Mouse (Mus musculus): ENCODE measurements around the gene Fam102a. TPM values are rescaled to one million over a fixed set of nuclear protein-coding genes. Genes with fewer than 3 reads are reported as not detected.

Gene Fam102a
- polyA plus RNA-seq, 1 experiment, result 17.6 TPM

- TF ChIP-seq CTCF (IDR thresholded peaks at IDR 0.05; ENCODE audit: control insufficient read depth, insufficient read depth, insufficient replicate concordance, low read depth, low read length) (no peak), POLR2A (IDR thresholded peaks at IDR 0.05; ENCODE audit: control insufficient read depth, low read depth, low read length) (no peak)
- H3K27me3 ChIP-seq (ENCODE audit: control insufficient read depth, insufficient read depth, low read length), result no peaks in the 10 kb centered on the region
- H3K36me3 ChIP-seq (ENCODE audit: control insufficient read depth, insufficient read depth, low read length), result no peaks in the 10 kb centered on the region
- H3K4me1 ChIP-seq (ENCODE audit: control insufficient read depth, insufficient read depth, low read length), result peaks cover 7% of the 10 kb centered on the region
- no peak overlapping the region for H3K4me3 ChIP-seq (ENCODE audit: control insufficient read depth, low read depth, low read length)
- no peak overlapping the region for H3K27ac ChIP-seq (ENCODE audit: control insufficient read depth, insufficient read depth, low read depth, low read length)
Measured at GRCm38 (mm10) chr2:32512592-32512991, 22.5 kb upstream of the Fam102a start.

DNA sequence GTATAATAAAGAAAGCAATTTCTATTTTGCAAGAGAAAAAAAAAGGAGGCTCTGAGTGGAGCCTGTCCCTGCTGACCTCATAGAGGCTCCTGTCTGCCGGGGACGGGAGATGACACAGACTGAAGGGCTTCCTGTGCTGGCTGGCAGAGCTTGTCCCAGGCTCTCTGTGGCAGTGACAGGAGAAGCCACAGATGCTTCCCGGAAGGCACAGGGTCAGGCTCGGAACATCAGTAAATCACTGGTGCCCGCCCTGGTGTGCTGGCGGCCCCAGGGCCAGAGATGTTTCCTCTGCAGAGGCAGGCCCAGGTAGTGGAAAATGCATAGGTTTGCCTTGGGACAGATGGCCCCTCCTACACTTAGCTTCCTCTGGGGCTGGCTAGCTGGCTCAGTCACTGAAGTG is 20.8 kb upstream of the Fam102a start:
- H3K4me3 ChIP-seq (ENCODE audit: control insufficient read depth, low read depth, low read length), result no peak overlapping the region
- H3K27me3 ChIP-seq (ENCODE audit: control insufficient read depth, insufficient read depth, low read length), result no peaks in the 10 kb centered on the region
- peak overlapping the region; percentile 22; the same call in 1 of the 2 replicates for H3K27ac ChIP-seq (ENCODE audit: control insufficient read depth, insufficient read depth, low read depth, low read length)
- H3K36me3 ChIP-seq (ENCODE audit: control insufficient read depth, insufficient read depth, low read length), result no peaks in the 10 kb centered on the region
- no peak for TF ChIP-seq POLR2A (IDR thresholded peaks at IDR 0.05; ENCODE audit: control insufficient read depth, low read depth, low read length)
- TF ChIP-seq CTCF (IDR thresholded peaks at IDR 0.05; ENCODE audit: control insufficient read depth, insufficient read depth, insufficient replicate concordance, low read depth, low read length), result no peak
- peaks cover 3% of the 10 kb centered on the region for H3K4me1 ChIP-seq (ENCODE audit: control insufficient read depth, insufficient read depth, low read length)

DNA sequence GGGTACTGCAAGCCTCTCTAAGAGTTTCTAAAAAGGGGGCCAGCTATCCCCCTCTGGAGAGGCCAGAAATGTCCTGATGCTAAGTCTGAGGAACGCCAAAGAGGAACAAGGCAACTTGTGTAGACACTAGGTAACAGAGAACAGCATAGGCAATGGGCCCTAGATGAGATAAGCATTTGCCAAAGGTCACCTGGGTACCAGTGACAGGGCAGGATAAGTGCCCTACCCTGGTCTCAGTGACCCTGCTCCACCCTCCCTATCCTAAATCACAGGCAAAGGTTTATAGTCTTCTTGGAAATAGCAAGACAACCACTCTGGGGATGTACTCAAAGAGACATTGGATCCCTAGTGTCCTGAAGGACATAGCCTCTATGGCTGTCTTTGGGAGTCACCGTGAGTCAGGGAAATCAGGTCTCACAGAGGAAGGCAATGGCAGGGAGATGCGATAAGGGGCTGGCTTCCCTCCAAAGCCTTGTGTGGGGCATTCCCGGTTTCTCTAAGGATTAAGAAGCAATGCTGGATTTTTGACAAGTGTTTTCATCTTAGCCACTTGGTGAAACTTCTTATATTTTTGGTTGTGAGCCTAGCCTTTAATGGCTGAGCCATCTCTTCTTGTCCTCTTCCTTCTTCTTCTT is 17.8 kb upstream of the Fam102a start:
- Histone ChIP-seq H3K4me1 (ENCODE audit: control insufficient read depth, insufficient read depth, low read length) (peaks cover 2% of the 10 kb centered on the region; the same call in 1 of the 2 replicates), H3K27ac (ENCODE audit: control insufficient read depth, insufficient read depth, low read depth, low read length) (no peak overlapping the region), H3K4me3 (ENCODE audit: control insufficient read depth, low read depth, low read length) (no peak overlapping the region), H3K27me3 (ENCODE audit: control insufficient read depth, insufficient read depth, low read length) (no peaks in the 10 kb centered on the region), H3K36me3 (ENCODE audit: control insufficient read depth, insufficient read depth, low read length) (no peaks in the 10 kb centered on the region)
- TF ChIP-seq CTCF (IDR thresholded peaks at IDR 0.05; ENCODE audit: control insufficient read depth, insufficient read depth, insufficient replicate concordance, low read depth, low read length) (no peak), POLR2A (IDR thresholded peaks at IDR 0.05; ENCODE audit: control insufficient read depth, low read depth, low read length) (no peak)

GRCm38 (mm10) chr2:32520034-32520990 is 14.8 kb upstream of the Fam102a start:
- Histone ChIP-seq H3K27ac (ENCODE audit: control insufficient read depth, insufficient read depth, low read depth, low read length) (peak overlapping the region; percentile 62), H3K36me3 (ENCODE audit: control insufficient read depth, insufficient read depth, low read length) (no peaks in the 10 kb centered on the region), H3K27me3 (ENCODE audit: control insufficient read depth, insufficient read depth, low read length) (no peaks in the 10 kb centered on the region), H3K4me3 (ENCODE audit: control insufficient read depth, low read depth, low read length) (no peak overlapping the region), H3K4me1 (ENCODE audit: control insufficient read depth, insufficient read depth, low read length) (peaks cover 2% of the 10 kb centered on the region; the same call in 1 of the 2 replicates)
- TF ChIP-seq CTCF (IDR thresholded peaks at IDR 0.05; ENCODE audit: control insufficient read depth, insufficient read depth, insufficient replicate concordance, low read depth, low read length), result no peak
- TF ChIP-seq POLR2A (IDR thresholded peaks at IDR 0.05; ENCODE audit: control insufficient read depth, low read depth, low read length), result no peak

DNA sequence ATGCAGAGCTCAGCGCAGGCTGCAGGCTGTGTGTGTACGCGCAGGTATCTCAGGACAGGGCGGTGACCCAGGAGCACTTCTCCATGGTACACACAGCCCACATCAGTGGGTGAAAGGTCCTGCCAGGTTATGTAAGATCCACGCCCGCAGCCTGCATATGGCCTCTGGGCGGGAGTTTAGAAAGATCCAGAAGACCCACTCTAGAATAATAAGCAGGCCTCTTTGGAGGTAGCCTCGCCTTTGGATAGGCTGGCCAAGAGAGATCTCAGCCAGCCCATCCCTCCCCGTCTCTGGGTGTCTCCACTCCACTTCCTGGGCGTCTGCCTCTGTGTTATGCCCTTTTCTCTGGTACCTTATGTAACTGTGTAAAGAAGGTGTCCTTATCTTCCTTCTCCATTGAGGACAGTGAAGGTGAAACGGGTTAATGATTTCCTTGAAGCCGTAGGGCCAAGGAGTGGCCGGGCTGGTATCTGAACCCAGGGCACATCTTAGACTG is 10.5 kb upstream of the Fam102a start:
- no peak overlapping the region for H3K27ac ChIP-seq (ENCODE audit: control insufficient read depth, insufficient read depth, low read depth, low read length)
- H3K36me3 ChIP-seq (ENCODE audit: control insufficient read depth, insufficient read depth, low read length), result no peaks in the 10 kb centered on the region
- no peaks in the 10 kb centered on the region for H3K27me3 ChIP-seq (ENCODE audit: control insufficient read depth, insufficient read depth, low read length)
- peaks cover 2% of the 10 kb centered on the region; the same call in 1 of the 2 replicates for H3K4me1 ChIP-seq (ENCODE audit: control insufficient read depth, insufficient read depth, low read length)
- no peak overlapping the region for H3K4me3 ChIP-seq (ENCODE audit: control insufficient read depth, low read depth, low read length)
- TF ChIP-seq POLR2A (IDR thresholded peaks at IDR 0.05; ENCODE audit: control insufficient read depth, low read depth, low read length), result no peak
- no peak for TF ChIP-seq CTCF (IDR thresholded peaks at IDR 0.05; ENCODE audit: control insufficient read depth, insufficient read depth, insufficient replicate concordance, low read depth, low read length)

- Histone ChIP-seq H3K36me3 (ENCODE audit: control insufficient read depth, insufficient read depth, low read length) (no peaks in the 10 kb centered on the region), H3K4me3 (ENCODE audit: control insufficient read depth, low read depth, low read length) (no peak overlapping the region), H3K27ac (ENCODE audit: control insufficient read depth, insufficient read depth, low read depth, low read length) (no peak overlapping the region), H3K27me3 (ENCODE audit: control insufficient read depth, insufficient read depth, low read length) (no peaks in the 10 kb centered on the region), H3K4me1 (ENCODE audit: control insufficient read depth, insufficient read depth, low read length) (no peaks in the 10 kb centered on the region)
- TF ChIP-seq CTCF (IDR thresholded peaks at IDR 0.05; ENCODE audit: control insufficient read depth, insufficient read depth, insufficient replicate concordance, low read depth, low read length), result no peak
Measured at GRCm38 (mm10) chr2:32525816-32526215, 9.3 kb upstream of the Fam102a start.

DNA sequence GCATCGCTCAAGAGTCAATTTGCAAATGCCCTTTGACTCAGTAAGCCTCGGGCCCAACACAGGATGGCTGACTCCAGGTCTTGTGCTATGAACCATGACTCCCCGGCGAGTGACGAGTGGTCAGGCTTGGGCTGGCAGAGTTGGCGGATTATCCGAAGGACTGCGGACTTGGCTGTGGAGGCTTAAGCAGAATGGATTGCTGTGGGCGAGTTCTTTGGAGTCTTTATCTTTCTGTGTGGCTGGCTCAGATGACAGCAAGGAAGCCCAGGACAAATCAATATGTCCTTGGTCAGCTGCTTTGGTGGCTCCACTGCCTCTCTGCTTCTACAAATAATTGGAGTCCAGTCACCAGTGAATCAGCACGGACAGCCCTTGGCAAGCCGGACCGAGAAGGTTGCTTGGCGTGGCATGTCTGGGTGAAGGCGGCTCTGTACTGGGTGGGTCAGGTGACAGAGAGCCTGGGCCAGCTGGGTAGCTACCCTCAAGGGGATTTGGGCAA is 7.6 kb upstream of the Fam102a start:
- Histone ChIP-seq H3K36me3 (ENCODE audit: control insufficient read depth, insufficient read depth, low read length) (no peaks in the 10 kb centered on the region), H3K4me1 (ENCODE audit: control insufficient read depth, insufficient read depth, low read length) (no peaks in the 10 kb centered on the region), H3K27ac (ENCODE audit: control insufficient read depth, insufficient read depth, low read depth, low read length) (no peak overlapping the region), H3K27me3 (ENCODE audit: control insufficient read depth, insufficient read depth, low read length) (no peaks in the 10 kb centered on the region), H3K4me3 (ENCODE audit: control insufficient read depth, low read depth, low read length) (no peak overlapping the region)
- TF ChIP-seq POLR2A (IDR thresholded peaks at IDR 0.05; ENCODE audit: control insufficient read depth, low read depth, low read length) (no peak), CTCF (IDR thresholded peaks at IDR 0.05; ENCODE audit: control insufficient read depth, insufficient read depth, insufficient replicate concordance, low read depth, low read length) (no peak)

All from testis, adult 2 months (tissue).